Mouse (Mus musculus): ENCODE measurements around the gene Lipt1. TPM values are rescaled to one million over a fixed set of nuclear protein-coding genes. Genes with fewer than 3 reads are reported as not detected.

Gene Lipt1
- 0.49 to 2.2 TPM in 2 of 3 replicates, not detected in the other for total RNA-seq (2017)

GRCm38 (mm10) chr1:37871704-37872103 lies at the start of gene Lipt1:
Gene Lipt1, plus strand, starts transcription at chr1:37871738.
- no peak for ATAC-seq (replicated peaks; ENCODE audit: insufficient number of reproducible peaks, low FRiP score, low TSS enrichment, poor library complexity, severe bottlenecking)

DNA sequence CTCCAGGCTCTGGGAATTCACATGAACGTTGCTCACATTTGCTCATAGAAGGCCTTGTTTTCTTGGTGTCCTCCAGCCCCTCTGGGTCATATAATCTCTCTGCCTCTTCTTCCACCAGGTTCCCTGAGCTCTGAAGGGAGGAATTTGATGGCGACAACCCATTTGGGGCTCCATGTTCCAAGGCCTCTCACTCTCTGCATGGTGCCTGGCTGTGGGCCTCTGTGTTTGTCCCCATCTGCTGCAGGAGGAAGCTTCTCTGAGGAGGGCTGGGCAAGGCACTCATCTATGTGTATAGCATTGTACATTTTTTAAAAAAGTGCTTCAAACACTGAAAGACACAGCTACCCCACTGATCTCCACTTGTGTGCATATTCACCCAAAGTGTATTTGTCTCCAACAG lies 39.9 kb upstream of the Lipt1 start:
- no peak for ATAC-seq (replicated peaks; ENCODE audit: insufficient number of reproducible peaks, low FRiP score, low TSS enrichment, poor library complexity, severe bottlenecking)

GRCm38 (mm10) chr1:37846878-37847277 lies 24.7 kb upstream of the Lipt1 start:
- ATAC-seq (replicated peaks; ENCODE audit: insufficient number of reproducible peaks, low FRiP score, low TSS enrichment, poor library complexity, severe bottlenecking), result no peak

DNA sequence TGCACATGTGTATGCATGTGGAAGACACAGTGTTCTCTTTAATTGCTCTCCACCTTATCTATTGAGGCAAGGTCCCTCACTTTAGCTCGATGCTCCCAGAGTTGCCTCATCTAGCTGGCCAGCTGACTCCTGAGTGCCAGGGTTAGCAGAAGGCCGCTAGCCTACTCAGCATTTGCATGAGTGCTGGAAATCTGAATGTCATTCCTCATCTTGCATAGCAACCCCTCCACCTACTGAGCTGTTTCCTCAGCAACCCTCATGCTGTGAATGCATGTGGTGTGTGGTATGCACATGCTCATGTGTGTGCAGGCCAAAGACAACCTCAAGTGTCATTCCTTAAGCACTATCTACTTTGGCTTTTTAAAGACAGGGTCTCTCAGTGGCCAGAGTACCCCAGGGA lies 20.8 kb upstream of the Lipt1 start:
- ATAC-seq (replicated peaks; ENCODE audit: insufficient number of reproducible peaks, low FRiP score, low TSS enrichment, poor library complexity, severe bottlenecking), result no peak

GRCm38 (mm10) chr1:37864511-37865400 lies 6.8 kb upstream of the Lipt1 start:
- peak; percentile 86 for ATAC-seq (replicated peaks; ENCODE audit: insufficient number of reproducible peaks, low FRiP score, low TSS enrichment, poor library complexity, severe bottlenecking)

- ATAC-seq (replicated peaks; ENCODE audit: insufficient number of reproducible peaks, low FRiP score, low TSS enrichment, poor library complexity, severe bottlenecking), result no peak
Measured at GRCm38 (mm10) chr1:37865401-37866215, 5.9 kb upstream of the Lipt1 start.

DNA sequence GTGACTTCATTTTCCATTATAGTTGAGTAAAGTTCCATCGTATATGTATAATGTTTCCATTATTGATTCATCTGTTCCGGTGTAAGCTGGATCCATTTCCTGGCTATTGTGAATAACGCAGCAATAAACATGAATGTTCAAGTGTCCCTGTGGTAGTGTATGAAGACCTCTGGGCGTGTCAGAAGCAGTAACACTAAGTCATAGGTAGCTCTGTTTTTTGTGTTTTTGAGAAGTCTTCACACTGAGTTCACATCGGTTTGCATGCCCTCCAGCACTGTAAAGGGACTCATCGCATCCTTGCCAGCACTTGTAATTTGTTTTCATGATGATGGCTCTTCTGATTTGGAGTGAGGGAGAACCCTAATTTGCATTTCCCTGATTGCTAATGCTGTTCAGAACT lies 5.3 kb upstream of the Lipt1 start, which contains the start of gene Tsga10:
Gene Tsga10 (minus strand): TSS at position 144 of the 400 bp plus-strand sequence.
- no peak for ATAC-seq (replicated peaks; ENCODE audit: insufficient number of reproducible peaks, low FRiP score, low TSS enrichment, poor library complexity, severe bottlenecking)

DNA sequence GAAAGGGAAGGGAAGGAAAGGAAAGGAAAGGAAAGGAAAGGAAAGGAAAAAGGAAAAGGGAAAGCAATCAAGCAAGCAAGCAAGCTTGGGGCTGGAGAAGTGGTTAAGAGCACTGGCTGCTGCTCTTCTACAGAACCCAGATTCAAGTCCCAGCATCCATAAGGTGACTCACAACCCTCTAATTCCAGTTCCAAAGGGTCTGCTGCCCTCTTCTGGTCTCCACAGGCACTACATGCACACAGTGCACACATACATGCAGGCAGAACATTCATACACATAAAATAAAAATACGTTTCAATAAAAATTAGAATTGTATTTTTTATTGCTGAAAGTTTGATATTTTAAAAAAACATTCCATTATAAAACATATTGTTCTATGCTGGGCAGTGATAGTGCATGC lies 4.5 kb upstream of the Lipt1 start:
- ATAC-seq (replicated peaks; ENCODE audit: insufficient number of reproducible peaks, low FRiP score, low TSS enrichment, poor library complexity, severe bottlenecking), result no peak

DNA sequence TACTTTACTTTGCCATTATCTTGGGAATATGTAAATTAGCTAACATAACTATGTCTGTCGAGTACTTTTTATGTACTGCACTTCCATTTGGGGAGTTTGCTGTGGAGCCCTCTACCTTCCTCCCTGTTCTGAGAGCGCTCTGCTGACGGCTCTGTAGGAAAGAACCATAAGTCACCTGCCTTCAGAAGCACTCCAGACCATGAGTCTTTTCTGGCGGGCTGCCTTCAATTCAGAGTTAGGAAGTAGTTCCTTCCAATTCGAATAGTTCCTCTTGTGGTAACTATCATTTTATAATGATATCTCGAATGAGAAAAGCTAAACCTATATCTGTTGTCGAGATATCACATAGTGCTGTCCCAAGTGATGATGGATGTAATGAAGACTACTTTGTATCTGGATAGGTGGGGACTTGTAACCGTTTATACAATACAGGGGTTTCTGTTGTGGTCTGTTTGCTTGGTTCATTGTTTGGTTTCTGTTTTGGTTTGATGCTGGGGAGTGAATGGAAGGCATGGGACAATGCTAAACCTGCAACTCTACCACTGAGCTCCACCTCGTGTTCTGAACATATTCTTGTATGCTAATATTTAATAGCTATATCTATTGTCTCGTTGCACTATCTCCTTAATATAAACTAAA lies 3.7 kb upstream of the Lipt1 start:
- ATAC-seq (replicated peaks; ENCODE audit: insufficient number of reproducible peaks, low FRiP score, low TSS enrichment, poor library complexity, severe bottlenecking), result no peak

- ATAC-seq (replicated peaks; ENCODE audit: insufficient number of reproducible peaks, low FRiP score, low TSS enrichment, poor library complexity, severe bottlenecking), result no peak
Measured at GRCm38 (mm10) chr1:37868640-37869039, 2.9 kb upstream of the Lipt1 start.

DNA sequence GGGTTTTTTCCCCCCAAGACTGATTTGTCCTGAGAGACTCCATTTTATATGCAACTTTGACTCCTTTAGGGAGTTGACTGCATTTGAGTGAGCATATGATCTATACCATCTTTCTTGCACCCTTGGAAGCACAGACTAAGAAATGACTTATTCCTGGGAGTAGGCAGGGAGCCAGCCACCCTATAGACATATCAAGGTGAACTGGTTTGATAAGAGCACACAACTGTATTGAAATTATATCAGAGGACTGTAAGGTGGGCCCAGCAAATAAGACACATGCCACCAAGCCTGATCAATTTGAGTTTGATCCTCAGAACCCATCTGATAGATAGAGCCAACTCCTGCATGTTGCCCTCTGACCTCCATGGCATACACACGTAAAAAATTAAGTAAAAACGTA lies 2.2 kb upstream of the Lipt1 start:
- ATAC-seq (replicated peaks; ENCODE audit: insufficient number of reproducible peaks, low FRiP score, low TSS enrichment, poor library complexity, severe bottlenecking), result no peak

DNA sequence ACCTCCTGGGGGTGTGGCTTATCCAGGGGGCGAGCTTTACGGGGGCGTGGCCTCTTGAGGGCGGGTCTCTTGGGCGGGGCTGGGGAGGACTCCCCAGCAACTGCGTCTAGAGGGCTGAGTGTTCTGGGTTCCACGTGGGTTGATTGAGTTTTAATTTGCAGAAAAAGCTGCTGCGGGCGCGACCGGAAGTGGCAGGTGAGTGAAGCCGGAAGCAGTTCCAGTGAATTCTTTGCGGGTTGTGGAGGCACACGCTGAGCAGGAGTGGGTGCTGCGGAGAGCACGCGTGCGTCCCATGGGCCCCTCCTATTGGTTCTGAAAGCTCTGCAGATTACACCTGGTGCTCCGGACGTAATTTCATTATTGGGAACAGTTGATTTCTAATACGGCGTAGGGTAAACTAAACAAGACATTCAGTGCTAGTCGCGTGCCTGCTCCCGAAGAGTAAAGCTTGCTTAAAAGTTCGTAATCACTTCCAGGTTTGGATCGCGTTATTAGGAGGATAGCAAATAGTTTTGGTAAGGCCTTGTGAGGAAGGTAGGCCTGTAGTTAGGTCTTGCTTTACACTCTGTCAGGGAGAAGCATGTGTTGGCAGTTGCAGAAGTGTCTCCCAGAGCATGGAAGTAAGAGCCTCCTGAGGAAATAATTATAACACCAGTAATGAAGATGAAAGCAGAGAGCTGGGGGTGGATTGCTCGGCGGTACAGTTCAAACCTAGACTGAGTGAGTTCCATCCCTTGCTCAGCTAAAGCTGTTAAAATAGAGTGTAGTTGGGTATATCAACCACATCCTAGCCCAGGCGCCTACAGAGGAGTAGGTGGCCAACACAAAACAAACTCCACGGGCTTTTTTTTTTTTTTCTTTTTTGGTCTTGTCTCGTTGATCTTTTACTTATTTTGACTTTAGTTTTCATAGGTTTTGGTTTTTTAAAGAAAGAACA lies 861 bp downstream of the Lipt1 start:
- ATAC-seq (replicated peaks; ENCODE audit: insufficient number of reproducible peaks, low FRiP score, low TSS enrichment, poor library complexity, severe bottlenecking), result peak; percentile 62

GRCm38 (mm10) chr1:37873157-37873556 lies 1.6 kb downstream of the Lipt1 start:
- ATAC-seq (replicated peaks; ENCODE audit: insufficient number of reproducible peaks, low FRiP score, low TSS enrichment, poor library complexity, severe bottlenecking), result no peak

GRCm38 (mm10) chr1:37877736-37878460 lies 6.4 kb downstream of the Lipt1 start:
- ATAC-seq (replicated peaks; ENCODE audit: insufficient number of reproducible peaks, low FRiP score, low TSS enrichment, poor library complexity, severe bottlenecking), result no peak

DNA sequence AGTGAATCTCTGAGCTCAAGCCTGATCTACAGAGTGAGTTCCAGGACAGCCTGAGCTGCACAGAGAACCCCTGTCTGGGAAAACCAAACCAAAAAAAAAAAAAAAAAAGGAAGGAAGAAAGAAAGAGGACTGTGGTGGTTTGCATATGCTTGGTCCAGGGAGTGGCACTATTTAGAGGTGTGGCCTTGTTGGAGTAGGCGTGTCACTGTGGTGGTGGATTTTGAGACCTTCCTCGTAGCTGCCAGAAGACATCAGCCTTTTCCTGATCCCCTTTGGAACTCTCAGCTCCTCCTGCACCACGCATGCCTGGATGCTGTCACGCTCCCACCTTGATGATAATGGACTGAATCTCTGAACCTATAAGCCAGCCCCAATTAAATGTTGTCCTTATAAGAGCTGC lies 11.9 kb downstream of the Lipt1 start:
- no peak for ATAC-seq (replicated peaks; ENCODE audit: insufficient number of reproducible peaks, low FRiP score, low TSS enrichment, poor library complexity, severe bottlenecking)

DNA sequence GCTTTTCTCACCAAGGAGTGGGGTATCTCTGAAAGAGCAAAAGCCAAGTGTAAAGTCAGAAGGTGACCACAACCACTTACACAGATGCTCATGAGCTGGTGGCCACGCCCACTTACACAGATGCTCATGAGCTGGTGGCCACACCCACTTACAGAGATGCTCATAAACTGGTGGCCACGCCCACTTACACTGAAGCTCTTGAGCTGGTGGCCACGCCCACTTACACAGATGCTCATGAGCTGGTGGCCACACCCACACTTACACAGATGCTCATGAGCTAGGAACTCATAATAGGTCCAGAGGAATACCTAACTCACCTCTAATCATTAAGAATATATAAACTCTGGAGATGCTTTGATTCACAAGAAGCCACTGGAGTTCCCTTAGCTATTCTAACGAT lies 12.9 kb downstream of the Lipt1 start:
- ATAC-seq (replicated peaks; ENCODE audit: insufficient number of reproducible peaks, low FRiP score, low TSS enrichment, poor library complexity, severe bottlenecking), result 0 out of 2 replicates have a peak, but pooled peaks have one; percentile 43

DNA sequence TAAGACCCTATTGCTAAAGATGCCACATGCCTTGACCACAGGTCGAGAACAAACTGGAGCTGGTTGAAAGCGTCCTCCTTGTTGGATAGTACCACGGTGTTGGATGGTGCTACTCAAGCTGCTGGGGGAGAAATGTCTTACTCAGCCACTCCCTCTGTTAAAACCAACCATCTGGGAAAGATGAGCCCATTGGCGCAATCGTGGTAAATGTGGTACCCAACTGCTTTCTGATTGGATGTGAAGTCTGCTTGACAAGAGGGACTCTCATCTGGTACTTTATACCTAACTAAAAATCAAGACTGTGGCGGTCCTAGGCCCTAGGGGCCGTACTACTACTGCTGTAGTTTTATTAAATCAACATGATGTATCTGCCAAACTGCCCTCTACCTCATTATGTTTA lies 17.7 kb downstream of the Lipt1 start:
- no peak for ATAC-seq (replicated peaks; ENCODE audit: insufficient number of reproducible peaks, low FRiP score, low TSS enrichment, poor library complexity, severe bottlenecking)

All from monocyte, adult 5-6 weeks (primary cell).